Mouse (Mus musculus): ENCODE data around the gene Gm49450. TPM values are rescaled to one million over a fixed set of nuclear protein-coding genes. Genes with fewer than 3 reads are reported as not detected.

The Gm49450 gene
- not detected in 2 replicates for polyA plus RNA-seq (2015; fragmentation: Nextera tagmentation; extraction: Ambion mirVana)

GRCm38 (mm10) chr15:98953401-98954356 lies at the start of gene Gm49450, which contains the start of gene Tuba1a:
Gene Gm49450 (minus strand): TSS chr15:98953551.
Gene Tuba1a (minus strand): TSS chr15:98953703.

GRCm38 (mm10) chr15:98934217-98934839 lies 19.0 kb downstream of the Gm49450 start, which contains the start of gene Tuba1b:
Gene Tuba1b (minus strand): TSS chr15:98934565.

GRCm38 (mm10) chr15:98917538-98918498 lies 35.5 kb downstream of the Gm49450 start, which contains the start of gene Lmbr1l:
Gene Lmbr1l (minus strand): TSS chr15:98918231.

GRCm38 (mm10) chr15:98897928-98898800 lies 55.2 kb downstream of the Gm49450 start, which contains the start of gene Dhh:
Gene Dhh (minus strand): TSS chr15:98898540.

GRCm38 (mm10) chr15:98893940-98894745 lies 59.2 kb downstream of the Gm49450 start, which contains the start of gene Rhebl1:
Gene Rhebl1 (minus strand): TSS chr15:98894540.

Other genes starting within 250 kb of the Gm49450 start
- 4.9 and 5.3 TPM in 2 replicates for gene Ccdc65, start 245.3 kb downstream of the Gm49450 start, polyA plus RNA-seq (2015; fragmentation: Nextera tagmentation; extraction: Ambion mirVana)
- gene Fkbp11, start 225.4 kb downstream of the Gm49450 start, polyA plus RNA-seq (2015; fragmentation: Nextera tagmentation; extraction: Ambion mirVana), result 39.2 and 42.9 TPM in 2 replicates
- gene Arf3, start 190.3 kb downstream of the Gm49450 start, polyA plus RNA-seq (2015; fragmentation: Nextera tagmentation; extraction: Ambion mirVana), result 24.2 and 25.3 TPM in 2 replicates
- gene Wnt10b, start 175.4 kb downstream of the Gm49450 start, polyA plus RNA-seq (2015; fragmentation: Nextera tagmentation; extraction: Ambion mirVana), result 0.58 and 1.1 TPM in 2 replicates
- 0.12 TPM in 1 of 2 replicates, not detected in the other for gene Wnt1, start 163.7 kb downstream of the Gm49450 start, polyA plus RNA-seq (2015; fragmentation: Nextera tagmentation; extraction: Ambion mirVana)
- not detected in 2 replicates for gene Ddn, start 144.1 kb downstream of the Gm49450 start, polyA plus RNA-seq (2015; fragmentation: Nextera tagmentation; extraction: Ambion mirVana)
- gene Prkag1, start 122.0 kb downstream of the Gm49450 start, polyA plus RNA-seq (2015; fragmentation: Nextera tagmentation; extraction: Ambion mirVana), result 54.6 and 55.4 TPM in 2 replicates
- 5.1 TPM in 2 replicates for gene Kmt2d, start 82.3 kb downstream of the Gm49450 start, polyA plus RNA-seq (2015; fragmentation: Nextera tagmentation; extraction: Ambion mirVana)
- 3.6 TPM in 2 replicates for gene Rhebl1, start 59.0 kb downstream of the Gm49450 start, polyA plus RNA-seq (2015; fragmentation: Nextera tagmentation; extraction: Ambion mirVana)
- 0.48 and 0.96 TPM in 2 replicates for gene Dhh, start 55.0 kb downstream of the Gm49450 start, polyA plus RNA-seq (2015; fragmentation: Nextera tagmentation; extraction: Ambion mirVana)
- 8.2 and 10.4 TPM in 2 replicates for gene Lmbr1l, start 35.3 kb downstream of the Gm49450 start, polyA plus RNA-seq (2015; fragmentation: Nextera tagmentation; extraction: Ambion mirVana)
- 735 and 945 TPM in 2 replicates for gene Tuba1b, start 19.0 kb downstream of the Gm49450 start, polyA plus RNA-seq (2015; fragmentation: Nextera tagmentation; extraction: Ambion mirVana)
- gene Tuba1a, start 152 bp upstream of the Gm49450 start, polyA plus RNA-seq (2015; fragmentation: Nextera tagmentation; extraction: Ambion mirVana), result 867 and 1,181 TPM in 2 replicates
- gene Tuba1c, start 76.3 kb upstream of the Gm49450 start, polyA plus RNA-seq (2015; fragmentation: Nextera tagmentation; extraction: Ambion mirVana), result 157 and 169 TPM in 2 replicates
- 2.2 TPM in 2 replicates for gene Prph, start 101.6 kb upstream of the Gm49450 start, polyA plus RNA-seq (2015; fragmentation: Nextera tagmentation; extraction: Ambion mirVana)
- gene Troap, start 121.0 kb upstream of the Gm49450 start, polyA plus RNA-seq (2015; fragmentation: Nextera tagmentation; extraction: Ambion mirVana), result 4.6 and 6.8 TPM in 2 replicates
- not detected in 2 replicates for gene C1ql4, start 134.3 kb upstream of the Gm49450 start, polyA plus RNA-seq (2015; fragmentation: Nextera tagmentation; extraction: Ambion mirVana)
- 0.11 TPM in 1 of 2 replicates, not detected in the other for gene Dnajc22, start 139.6 kb upstream of the Gm49450 start, polyA plus RNA-seq (2015; fragmentation: Nextera tagmentation; extraction: Ambion mirVana)
- 12.4 and 13.7 TPM in 2 replicates for gene Spats2, start 172.4 kb upstream of the Gm49450 start, polyA plus RNA-seq (2015; fragmentation: Nextera tagmentation; extraction: Ambion mirVana)

Measured in urinary bladder, postnatal 0 days (tissue).